Mouse (Mus musculus): ENCODE measurements at regions not wholly inside any gene's neighbourhood (a gene's known extent, or its start where the extent isn't known, plus 50 kb on each side); places are given as distances from the start of the nearest gene placed in this dataset.

GRCm38 (mm10) chr11:41852813-41853212 lies 147.8 kb downstream of the Gabrg2 start:
- no peaks in the 10 kb centered on the region for H3K9me3 ChIP-seq (replicated peaks)
- H3K27ac ChIP-seq (replicated peaks), result no peak overlapping the region
- H3K4me1 ChIP-seq, result no peaks in the 10 kb centered on the region
- no peaks in the 10 kb centered on the region for H3K27me3 ChIP-seq (ENCODE audit: low read depth, poor library complexity, severe bottlenecking)
- no peaks in the 10 kb centered on the region for H3K36me3 ChIP-seq
- DNase-seq (ENCODE audit: low spot score), result no peak
- no peak overlapping the region for H3K4me3 ChIP-seq

GRCm38 (mm10) chr11:41825978-41826679 lies 174.5 kb downstream of the Gabrg2 start:
- no peak overlapping the region for H3K4me3 ChIP-seq

GRCm38 (mm10) chr11:41818014-41818413 lies 182.6 kb downstream of the Gabrg2 start:
- Histone ChIP-seq H3K27ac (replicated peaks) (no peak overlapping the region), H3K4me3 (no peak overlapping the region), H3K9me3 (replicated peaks) (no peaks in the 10 kb centered on the region), H3K27me3 (ENCODE audit: low read depth, poor library complexity, severe bottlenecking) (no peaks in the 10 kb centered on the region), H3K36me3 (no peaks in the 10 kb centered on the region), H3K4me1 (no peaks in the 10 kb centered on the region)
- no peak for DNase-seq (ENCODE audit: low spot score)
- 93% methylated on average over 2 of the region's 2 CpGs for WGBS

More at GRCm38 (mm10) chr11:41825978-41826679, 174.5 kb downstream of the Gabrg2 start:
- H3K4me1 ChIP-seq, result peaks cover 8% of the 10 kb centered on the region
- no peaks in the 10 kb centered on the region for H3K9me3 ChIP-seq (replicated peaks)
- WGBS, result 16% methylated on average over 2 of the region's 2 CpGs
- H3K36me3 ChIP-seq, result no peaks in the 10 kb centered on the region
- H3K27me3 ChIP-seq (ENCODE audit: low read depth, poor library complexity, severe bottlenecking), result no peaks in the 10 kb centered on the region
- peak; percentile 13 for DNase-seq (ENCODE audit: low spot score)
- H3K27ac ChIP-seq (replicated peaks), result no peak overlapping the region

- 71% methylated on average over 1 of the region's 1 CpGs for WGBS
- Histone ChIP-seq H3K36me3 (no peaks in the 10 kb centered on the region), H3K27ac (replicated peaks) (no peak overlapping the region), H3K9me3 (replicated peaks) (no peaks in the 10 kb centered on the region), H3K4me1 (no peaks in the 10 kb centered on the region), H3K27me3 (ENCODE audit: low read depth, poor library complexity, severe bottlenecking) (no peaks in the 10 kb centered on the region), H3K4me3 (no peak overlapping the region)
- DNase-seq (ENCODE audit: low spot score), result no peak
Measured at GRCm38 (mm10) chr11:41812996-41813395, 187.7 kb downstream of the Gabrg2 start.

- H3K4me3 ChIP-seq, result no peak overlapping the region
- DNase-seq (ENCODE audit: low spot score), result no peak
- no peaks in the 10 kb centered on the region for H3K9me3 ChIP-seq (replicated peaks)
- WGBS, result 80% methylated on average over 2 of the region's 2 CpGs
- H3K36me3 ChIP-seq, result no peaks in the 10 kb centered on the region
- H3K27ac ChIP-seq (replicated peaks), result no peak overlapping the region
- H3K4me1 ChIP-seq, result no peaks in the 10 kb centered on the region
- H3K27me3 ChIP-seq (ENCODE audit: low read depth, poor library complexity, severe bottlenecking), result no peaks in the 10 kb centered on the region
Measured at GRCm38 (mm10) chr11:41808897-41809296, 191.8 kb downstream of the Gabrg2 start.

- DNase-seq (ENCODE audit: low spot score), result no peak
- Histone ChIP-seq H3K4me1 (no peaks in the 10 kb centered on the region), H3K27ac (replicated peaks) (no peak overlapping the region), H3K36me3 (no peaks in the 10 kb centered on the region), H3K9me3 (replicated peaks) (no peaks in the 10 kb centered on the region), H3K4me3 (no peak overlapping the region), H3K27me3 (ENCODE audit: low read depth, poor library complexity, severe bottlenecking) (no peaks in the 10 kb centered on the region)
- WGBS, result 78% methylated on average over 3 of the region's 3 CpGs
Measured at GRCm38 (mm10) chr11:41792206-41792605, 208.5 kb downstream of the Gabrg2 start.
